Mouse (Mus musculus) splenic B cell, adult 2 months (primary cell): ENCODE results near the gene Sgta.

Experiments
- DNase-seq: peaks from one replicate; pipeline ENCODE4 v3.0.0-alpha.2; 2011; ENCODE audit warnings: low read depth, low spot score
- H3K27me3 ChIP-seq: 2 replicates; pipeline ENCODE4 v1.6.1; 2012; ENCODE audit warnings: mild to moderate bottlenecking, low read length, moderate library complexity, mixed read lengths; ENCODE audit not compliant: control insufficient read depth, poor library complexity, insufficient read depth, severe bottlenecking
- H3K36me3 ChIP-seq: 2 replicates; pipeline ENCODE4 v1.6.1; 2012; ENCODE audit warnings: mild to moderate bottlenecking, low read length, moderate library complexity, mixed read lengths; ENCODE audit not compliant: control insufficient read depth, poor library complexity, insufficient read depth, severe bottlenecking

The Sgta gene

DNA sequence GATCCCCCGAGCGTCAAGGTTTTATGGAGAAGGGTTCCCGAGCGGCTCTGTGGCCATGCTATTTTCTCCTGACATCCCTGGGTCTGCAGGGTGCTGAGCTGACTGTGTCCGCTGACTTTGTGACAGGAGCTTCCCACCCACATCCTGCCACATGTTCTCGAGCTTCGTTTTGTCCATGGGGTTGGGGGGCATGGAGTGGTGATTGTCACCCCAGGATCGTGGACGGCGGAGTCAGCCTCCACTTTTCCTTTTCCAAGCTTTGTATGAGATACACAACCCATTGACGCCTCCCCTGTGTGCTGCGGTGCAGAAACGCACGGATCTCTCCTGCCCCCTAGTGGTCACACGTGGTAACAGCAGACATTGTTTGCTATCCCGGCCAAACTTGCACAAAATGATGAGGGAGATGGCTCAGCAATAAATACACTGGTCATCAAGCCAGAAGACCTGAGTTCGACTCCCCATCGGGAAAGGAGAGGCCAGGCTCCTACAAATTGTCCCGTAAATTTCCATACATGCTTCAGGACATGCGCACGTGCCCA lies 64.8 kb downstream of the Sgta start:
- Histone ChIP-seq H3K27me3 (no peaks in the 10 kb centered on the region), H3K36me3 (no peaks in the 10 kb centered on the region)
- DNase-seq: peak; percentile 87

DNA sequence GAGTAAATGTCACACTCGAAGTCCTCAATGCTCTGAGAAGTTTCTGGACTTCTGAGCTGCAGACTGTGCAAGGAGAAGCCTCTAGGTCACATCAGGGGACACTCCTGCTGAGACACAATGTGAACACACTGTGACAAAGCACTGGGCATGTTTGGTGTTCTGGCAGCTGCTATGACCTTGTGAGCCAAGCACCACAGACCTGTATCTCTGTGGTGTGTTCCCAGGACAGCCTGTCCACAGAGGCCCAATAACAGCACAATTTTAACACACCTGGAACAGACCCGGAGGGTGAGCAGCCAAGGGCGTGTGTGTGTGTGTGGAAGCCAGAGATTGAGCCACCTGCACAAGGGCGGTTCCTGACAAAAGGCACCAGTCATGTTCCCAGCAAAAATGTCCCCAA lies 65.4 kb downstream of the Sgta start:
- Histone ChIP-seq H3K36me3 (no peaks in the 10 kb centered on the region), H3K27me3 (no peaks in the 10 kb centered on the region)
- DNase-seq: no peak
